Mouse (Mus musculus) heart, embryonic 11.5 days (tissue): Measurements from ENCODE around the gene Tesc. TPM values are rescaled to one million over a fixed set of nuclear protein-coding genes. Genes with fewer than 3 reads are reported as not detected.

Experiments
- ATAC-seq: fragments of 200-750 bp; cut with Nextera tagmentation; replicated peaks from 2 replicates; pipeline ENCODE4 v1.8.0; 2017; ENCODE audit warnings: moderate library complexity; ENCODE audit not compliant: insufficient number of reproducible peaks, low FRiP score, low TSS enrichment
- H3K27ac ChIP-seq: fragments of 300-500 bp; sonication (generic); 2 replicates; pipeline ENCODE4 v1.5.1; 2014; ENCODE audit warnings: mild to moderate bottlenecking, low read depth, low read length
- H3K27me3 ChIP-seq: fragments of 300-500 bp; sonication (generic); 2 replicates; pipeline ENCODE4 v1.6.1; 2014; ENCODE audit warnings: mild to moderate bottlenecking, low read length, mixed read lengths; ENCODE audit not compliant: control insufficient read depth, insufficient read depth
- H3K36me3 ChIP-seq: fragments of 300-500 bp; sonication (generic); 2 replicates; pipeline ENCODE4 v1.6.1; 2014; ENCODE audit warnings: mild to moderate bottlenecking, low read length, moderate library complexity, mixed read lengths; ENCODE audit not compliant: control insufficient read depth, insufficient read depth
- H3K4me1 ChIP-seq: fragments of 300-500 bp; sonication (generic); 2 replicates; pipeline ENCODE4 v1.6.1; 2014; ENCODE audit warnings: low read length; ENCODE audit not compliant: control insufficient read depth, insufficient read depth
- H3K4me2 ChIP-seq: fragments of 300-500 bp; sonication (generic); 2 replicates; pipeline ENCODE4 v1.6.1; 2014; ENCODE audit warnings: mild to moderate bottlenecking, moderate library complexity
- H3K4me3 ChIP-seq: fragments of 300-500 bp; sonication (generic); 2 replicates; pipeline ENCODE4 v1.5.1; 2014; ENCODE audit warnings: low read depth, low read length
- H3K9ac ChIP-seq: fragments of 300-500 bp; sonication (generic); 2 replicates; pipeline ENCODE4 v1.6.1; 2014; ENCODE audit warnings: mild to moderate bottlenecking, low read depth, low read length, moderate library complexity
- H3K9me3 ChIP-seq: fragments of 300-500 bp; sonication (generic); replicated peaks from 2 replicates; pipeline ENCODE4 v1.6.1; 2016; ENCODE audit warnings: low read length; ENCODE audit not compliant: control insufficient read depth
- WGBS: fragments of 180-500 bp; shearing (Covaris S2); extraction: QIAGEN DNeasy Blood & Tissue Kit; methylation state at CpG from one replicate; pipeline ENCODE4 v1.1.7; 2014; ENCODE audit not compliant: insufficient replicate concordance; 5-methylcytosine and 5-hydroxymethylcytosine counted together
- polyA plus RNA-seq: library from polyadenylated mRNA; unstranded; fragments of >200 nt; fragmentation: Nextera tagmentation; extraction: Ambion mirVana; gene quantifications from 2 replicates; pipeline ENCODE4 v1.2.1, GENCODE M21; 2014

Gene Tesc
- polyA plus RNA-seq, 1 experiment from 2014 or later: 17.9 TPM

DNA sequence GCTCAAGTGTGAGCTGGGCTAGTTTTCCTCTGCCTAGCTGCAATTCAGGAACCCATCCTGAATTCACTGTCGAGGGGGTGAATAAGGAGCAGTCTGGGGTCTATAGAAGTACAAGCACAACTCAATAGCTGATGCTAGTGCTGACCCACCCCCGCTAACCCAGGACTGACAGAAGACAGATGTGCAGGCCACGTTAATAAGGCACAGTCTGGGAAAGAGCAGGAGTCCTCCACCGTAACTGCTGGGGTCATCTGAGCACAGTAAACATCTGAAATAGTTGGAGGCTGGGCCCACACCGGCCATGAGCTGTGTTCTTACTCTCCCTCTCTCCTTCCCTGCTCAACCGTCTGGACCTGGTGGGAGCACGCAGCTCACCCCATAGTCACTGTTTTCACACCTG lies 59.4 kb downstream of the Tesc start:
- Histone ChIP-seq H3K4me1 (peaks cover 33% of the 10 kb centered on the region), H3K9me3 (0 out of 2 replicates have a peak, but pooled peaks cover 3% of the 10 kb centered on the region), H3K27ac (no peak overlapping the region), H3K4me3 (no peak overlapping the region), H3K9ac (no peak overlapping the region), H3K27me3 (no peaks in the 10 kb centered on the region), H3K4me2 (no peak overlapping the region), H3K36me3 (peaks cover 13% of the 10 kb centered on the region)
- ATAC-seq: no peak
- 50% methylated on average over 7 of the region's 7 CpGs for WGBS

DNA sequence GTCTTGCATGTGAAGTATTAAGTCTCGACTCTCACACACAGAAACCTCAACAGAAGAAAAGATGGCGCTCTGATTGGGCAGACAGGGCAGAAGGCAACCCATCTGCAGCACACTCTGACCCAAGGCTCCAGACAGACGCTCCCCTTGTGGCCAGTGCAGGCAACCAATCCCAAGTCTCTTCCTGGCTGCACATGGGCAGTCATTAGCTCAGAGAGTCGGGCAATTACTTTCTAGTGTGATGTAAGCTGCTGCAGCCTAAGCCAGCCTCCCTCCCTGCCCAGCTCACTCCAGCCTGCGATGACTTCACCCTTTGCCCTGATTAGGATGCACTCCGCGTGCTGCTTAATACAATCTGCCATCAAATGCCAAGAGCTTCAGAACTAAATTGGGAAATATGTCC lies 61.6 kb downstream of the Tesc start:
- Histone ChIP-seq H3K4me1 (peaks cover 27% of the 10 kb centered on the region), H3K9ac (no peak overlapping the region)
- ATAC-seq: no peak; the same call in 1 of the 2 replicates

DNA sequence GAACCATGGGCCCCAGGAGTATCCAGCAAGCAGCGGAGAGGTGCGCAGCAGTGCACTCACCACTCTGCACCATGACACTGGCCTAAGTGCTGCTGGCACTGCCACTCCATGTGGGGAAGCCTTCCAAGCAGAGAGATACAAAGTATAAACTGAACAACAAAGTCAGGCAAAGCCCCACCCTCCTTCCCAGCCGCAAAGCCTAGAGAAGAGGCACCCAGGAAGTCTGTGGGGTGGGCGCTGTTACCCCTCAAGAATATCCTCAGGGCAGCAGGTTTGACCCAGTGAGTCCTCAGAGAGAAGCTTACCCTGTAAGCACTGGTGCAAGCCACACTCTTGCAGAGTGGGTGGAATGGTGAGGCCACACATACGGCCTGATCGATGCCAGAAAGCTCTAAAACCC lies 62.6 kb downstream of the Tesc start:
- WGBS: 94% methylated on average over 6 of the region's 6 CpGs
- Histone ChIP-seq H3K27ac (no peak overlapping the region), H3K9me3 (0 out of 2 replicates have a peak, but pooled peaks cover 3% of the 10 kb centered on the region), H3K4me2 (no peak overlapping the region), H3K4me3 (no peak overlapping the region), H3K36me3 (peaks cover 27% of the 10 kb centered on the region), H3K4me1 (peaks cover 18% of the 10 kb centered on the region), H3K27me3 (no peaks in the 10 kb centered on the region), H3K9ac (no peak overlapping the region)
- ATAC-seq: no peak

More for the DNA sequence above, 61.6 kb downstream of the Tesc start:
- peaks cover 22% of the 10 kb centered on the region for H3K36me3 ChIP-seq
- H3K27ac ChIP-seq: peak overlapping the region; percentile 54
- no peak overlapping the region for H3K4me2 ChIP-seq
- WGBS: 46% methylated on average over 7 of the region's 7 CpGs
- no peaks in the 10 kb centered on the region for H3K27me3 ChIP-seq
- no peak overlapping the region for H3K4me3 ChIP-seq
- 0 out of 2 replicates have a peak, but pooled peaks cover 3% of the 10 kb centered on the region for H3K9me3 ChIP-seq

DNA sequence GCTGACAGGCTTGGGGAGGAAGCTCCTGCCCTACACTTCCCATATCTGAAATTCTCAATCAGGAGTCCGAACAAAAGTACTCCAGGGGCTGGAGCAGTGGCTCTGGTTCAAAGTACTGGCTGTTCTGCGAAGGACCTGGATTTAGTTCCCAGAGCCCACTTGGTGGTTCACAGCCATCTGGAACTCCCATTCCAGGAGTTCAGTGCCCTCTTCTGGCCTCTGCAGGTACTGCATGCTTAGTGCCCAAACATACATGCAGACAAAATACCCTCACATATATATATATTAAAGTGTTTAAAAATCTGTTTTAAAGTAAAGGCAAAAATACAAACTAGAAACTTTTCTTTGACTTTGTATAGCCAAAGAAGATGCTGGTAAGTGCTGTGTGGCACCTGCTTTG lies 63.3 kb downstream of the Tesc start:
- WGBS: 86% methylated on average over 2 of the region's 2 CpGs
- H3K36me3 ChIP-seq: peaks cover 29% of the 10 kb centered on the region
- H3K4me1 ChIP-seq: peaks cover 18% of the 10 kb centered on the region
- H3K9me3 ChIP-seq: 0 out of 2 replicates have a peak, but pooled peaks cover 3% of the 10 kb centered on the region
- H3K9ac ChIP-seq: no peak overlapping the region
- ATAC-seq: no peak
- H3K27ac ChIP-seq: no peak overlapping the region
- H3K4me3 ChIP-seq: no peak overlapping the region
- no peaks in the 10 kb centered on the region for H3K27me3 ChIP-seq
- H3K4me2 ChIP-seq: no peak overlapping the region

DNA sequence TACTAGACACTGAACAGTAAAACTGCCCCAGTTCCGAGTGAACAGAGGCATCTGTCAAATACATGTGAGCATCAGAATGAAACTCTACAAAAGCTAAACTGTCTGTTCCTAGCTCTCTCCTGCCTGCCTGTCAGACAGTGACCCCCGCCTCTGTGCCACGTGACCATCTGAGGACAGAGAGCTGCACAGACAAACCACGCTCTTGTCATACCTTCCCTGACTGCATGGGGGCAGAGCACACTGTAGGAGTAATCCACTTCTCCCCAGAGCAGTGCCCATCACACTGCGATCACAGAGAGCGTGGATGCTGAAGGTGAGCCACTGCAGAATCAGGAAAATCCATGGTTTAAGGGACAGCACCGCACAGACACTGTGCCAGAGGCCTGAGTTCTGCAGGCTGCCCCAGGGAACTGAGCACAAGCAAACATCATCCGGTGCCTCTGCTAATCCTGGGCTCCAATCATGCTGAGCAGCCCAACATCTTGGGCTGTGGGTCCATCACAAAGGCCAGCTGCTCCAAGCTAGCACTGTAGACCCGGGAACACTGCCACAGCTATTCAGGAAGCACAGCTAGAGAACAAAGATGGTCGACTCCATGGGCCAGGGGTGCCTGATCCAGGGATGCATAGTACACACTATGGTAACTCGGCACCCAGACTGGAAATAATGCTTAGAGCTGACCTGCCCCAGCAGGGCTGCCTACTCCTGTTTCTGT lies 65.9 kb downstream of the Tesc start:
- Histone ChIP-seq H3K4me1 (peaks cover 12% of the 10 kb centered on the region), H3K4me2 (no peak overlapping the region), H3K9ac (no peak overlapping the region), H3K36me3 (peaks cover 29% of the 10 kb centered on the region), H3K4me3 (no peak overlapping the region), H3K27ac (no peak overlapping the region), H3K27me3 (no peaks in the 10 kb centered on the region), H3K9me3 (0 out of 2 replicates have a peak, but pooled peaks cover 3% of the 10 kb centered on the region)
- WGBS: 75% methylated on average over 11 of the region's 11 CpGs
- ATAC-seq: no peak

DNA sequence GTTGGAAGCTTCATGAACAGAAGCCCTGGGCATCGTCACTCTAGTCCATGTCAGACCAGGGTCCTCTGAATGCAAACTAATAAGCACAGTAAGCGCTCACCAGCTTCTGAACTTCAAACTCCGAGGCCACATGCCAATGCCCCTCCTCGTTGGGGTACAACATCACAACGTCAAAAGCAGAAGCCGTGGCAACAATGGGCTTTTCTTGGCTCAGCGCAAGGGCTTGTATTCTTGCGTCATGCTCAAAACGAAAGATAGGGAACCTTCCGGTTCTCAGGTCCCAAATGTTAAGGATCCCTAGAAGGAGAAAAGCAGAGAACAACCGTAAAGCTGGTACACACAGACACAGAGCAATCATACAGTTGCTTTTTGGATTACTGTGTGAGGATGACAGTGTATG lies 67.9 kb downstream of the Tesc start:
- ATAC-seq: no peak
- Histone ChIP-seq H3K27me3 (no peaks in the 10 kb centered on the region), H3K36me3 (peaks cover 29% of the 10 kb centered on the region), H3K27ac (no peak overlapping the region), H3K4me2 (no peak overlapping the region), H3K9me3 (0 out of 2 replicates have a peak, but pooled peaks cover 3% of the 10 kb centered on the region), H3K9ac (no peak overlapping the region), H3K4me1 (peaks cover 5% of the 10 kb centered on the region; the same call in 1 of the 2 replicates), H3K4me3 (no peak overlapping the region)
- WGBS: 88% methylated on average over 11 of the region's 11 CpGs

DNA sequence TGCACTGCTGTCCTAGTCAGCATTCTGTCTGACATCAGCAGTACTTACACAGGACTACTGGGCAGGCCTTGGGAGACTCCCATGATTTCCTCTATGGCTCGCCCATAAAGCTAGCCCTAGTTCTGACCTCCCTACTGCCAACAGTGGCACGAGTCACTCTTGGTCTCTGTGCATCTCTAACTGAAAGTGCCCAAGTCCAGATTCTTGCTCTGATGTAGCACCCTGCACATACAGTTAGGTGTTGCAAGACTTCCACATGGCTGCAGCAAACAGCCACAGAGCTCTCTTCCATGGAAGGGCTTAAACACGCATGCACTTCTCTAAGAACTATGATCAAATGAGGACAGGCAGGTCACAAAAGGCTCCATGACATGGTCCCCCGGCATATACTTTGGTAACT lies 68.3 kb downstream of the Tesc start:
- Histone ChIP-seq H3K27me3 (no peaks in the 10 kb centered on the region), H3K4me3 (no peak overlapping the region), H3K4me1 (peaks cover 5% of the 10 kb centered on the region; the same call in 1 of the 2 replicates), H3K27ac (no peak overlapping the region), H3K36me3 (peaks cover 27% of the 10 kb centered on the region), H3K9ac (no peak overlapping the region), H3K9me3 (0 out of 2 replicates have a peak, but pooled peaks cover 3% of the 10 kb centered on the region), H3K4me2 (no peak overlapping the region)
- no peak for ATAC-seq
- 83% methylated on average over 4 of the region's 4 CpGs for WGBS

DNA sequence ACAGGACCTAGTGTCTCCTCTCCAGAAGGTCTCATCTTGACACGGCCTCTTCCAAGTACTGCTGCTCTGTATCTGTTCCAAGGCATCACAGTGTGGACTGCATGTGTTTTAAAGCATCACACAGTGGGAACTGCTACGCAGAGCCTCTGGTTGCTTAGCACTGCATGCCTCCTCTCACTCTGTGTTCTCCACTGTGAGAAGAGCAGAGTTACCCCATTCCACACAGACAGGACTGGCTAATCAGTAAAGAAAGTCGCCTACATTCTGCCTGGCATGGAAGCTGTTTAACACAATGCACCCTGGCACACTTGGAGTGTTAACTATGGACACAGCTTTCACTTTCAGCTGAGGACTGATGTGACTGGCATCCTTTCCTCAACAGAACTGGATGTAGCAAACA lies 68.8 kb downstream of the Tesc start:
- Histone ChIP-seq H3K4me2 (no peak overlapping the region), H3K36me3 (peaks cover 22% of the 10 kb centered on the region), H3K27ac (no peak overlapping the region), H3K4me1 (peaks cover 5% of the 10 kb centered on the region; the same call in 1 of the 2 replicates), H3K9me3 (no peaks in the 10 kb centered on the region), H3K9ac (no peak overlapping the region), H3K4me3 (no peak overlapping the region), H3K27me3 (no peaks in the 10 kb centered on the region)
- ATAC-seq: no peak
- 84% methylated on average over 3 of the region's 3 CpGs for WGBS
